Mouse (Mus musculus) cerebellum, postnatal 25 days (tissue): Measurements from ENCODE around the gene Hal.
"Not testable (repeated sequence)": the region's sequence is repeated elsewhere in the genome, so short reads cannot be mapped to it uniquely, and the experiment has no call there.

Experiments used
- DNase-seq, 2 experiments: peaks; one replicate each; pipeline ENCODE4 v3.0.0; 2021; ENCODE audit warnings: mixed read lengths in 2 of 2

Hal gene

GRCm38 (mm10) chr10:93518186-93518585 is 29.6 kb downstream of the Hal start:
- no peak for DNase-seq

- DNase-seq = no peak
Observed at GRCm38 (mm10) chr10:93518620-93519019, 30.1 kb downstream of the Hal start.

GRCm38 (mm10) chr10:93519159-93519558 is 30.6 kb downstream of the Hal start:
- no peak for DNase-seq

GRCm38 (mm10) chr10:93519756-93520155 is 31.2 kb downstream of the Hal start:
- peak; percentile 68 to 77 for DNase-seq

GRCm38 (mm10) chr10:93520994-93521393 is 32.4 kb downstream of the Hal start:
- DNase-seq = no peak

GRCm38 (mm10) chr10:93525329-93525728 is 36.8 kb downstream of the Hal start:
- DNase-seq = no peak

- DNase-seq = no peak
Observed at GRCm38 (mm10) chr10:93538287-93538686, 49.7 kb downstream of the Hal start.

- DNase-seq = no peak
Observed at GRCm38 (mm10) chr10:93538818-93539217, 50.2 kb downstream of the Hal start.

- peak; percentile 53 to 78 for DNase-seq
Observed at GRCm38 (mm10) chr10:93539775-93540430, 51.3 kb downstream of the Hal start, which contains the start of gene Amdhd1. Amdhd1 (minus strand) TSS chr10:93540033.

- peak in 1 of 2 experiments; percentile 14 for DNase-seq
Observed at GRCm38 (mm10) chr10:93540431-93541210, 52.1 kb downstream of the Hal start, which contains the start of gene Ccdc38. Ccdc38 (plus strand) TSS chr10:93540632.

- no peak for DNase-seq
Observed at GRCm38 (mm10) chr10:93541585-93541984, 53.0 kb downstream of the Hal start.

- DNase-seq = no peak
Observed at GRCm38 (mm10) chr10:93542356-93542755, 53.8 kb downstream of the Hal start.

GRCm38 (mm10) chr10:93543176-93543575 is 54.6 kb downstream of the Hal start:
- no peak for DNase-seq

- no peak for DNase-seq
Observed at GRCm38 (mm10) chr10:93544172-93544571, 55.6 kb downstream of the Hal start.

GRCm38 (mm10) chr10:93547741-93548270 is 59.2 kb downstream of the Hal start:
- no peak for DNase-seq

- DNase-seq = peak; percentile 80 to 87
Observed at GRCm38 (mm10) chr10:93548991-93549390, 60.4 kb downstream of the Hal start.

GRCm38 (mm10) chr10:93549821-93550220 is 61.3 kb downstream of the Hal start:
- DNase-seq = no peak

GRCm38 (mm10) chr10:93552596-93552995 is 64.0 kb downstream of the Hal start:
- no peak for DNase-seq

- DNase-seq = not testable (repeated sequence)
Observed at GRCm38 (mm10) chr10:93557971-93558370, 69.4 kb downstream of the Hal start.

GRCm38 (mm10) chr10:93559786-93560185 is 71.2 kb downstream of the Hal start:
- DNase-seq = no peak

- DNase-seq = no peak
Observed at GRCm38 (mm10) chr10:93564518-93565090, 76.0 kb downstream of the Hal start.

- no peak for DNase-seq
Observed at GRCm38 (mm10) chr10:93567066-93567465, 78.5 kb downstream of the Hal start.

- no peak for DNase-seq
Observed at GRCm38 (mm10) chr10:93567841-93568566, 79.4 kb downstream of the Hal start.
